Mouse (Mus musculus) lung, adult 2 months (tissue): Measurements from ENCODE around the gene Frat1.

Source experiments
- CTCF ChIP-seq: fragments of 200-500 bp; IDR thresholded peaks from 2 replicates; pipeline ENCODE4 v1.5.1; 2011; ENCODE audit warnings: mild to moderate bottlenecking, low read length, control low read depth; ENCODE audit not compliant: insufficient read depth
- POLR2A ChIP-seq: fragments of 200-500 bp; IDR thresholded peaks from 2 replicates; pipeline ENCODE4 v1.6.1; 2011; ENCODE audit warnings: low read depth, mild to moderate bottlenecking, control low read depth, low read length, borderline replicate concordance; ENCODE audit errors: extremely low read depth

GRCm38 (mm10) chr19:41794901-41795300 lies 34.9 kb upstream of the Frat1 start:
- TF ChIP-seq CTCF = no peak
- no peak for TF ChIP-seq POLR2A
